ENCODE assay signal across 10 mouse cellular contexts in genomic region chr1:158355177-158356050, GRCm38 (mm10). TPM values are rescaled to one million over a fixed set of nuclear protein-coding genes. Genes with fewer than 3 reads are reported as not detected.
DNase-seq lines count a peak whose midpoint lies in the region; ATAC-seq and TF ChIP-seq lines count a peak whose summit lies in the region.
"Had no signal": no experiment of that assay in that cellular context is flagged by ENCODE, and none has a peak within 500 bp of the region (broad histone marks: within the 10 kb centered on the region; RNA-seq: fewer than 3 reads in every experiment).

No protein-coding gene starts in this region.

- peak; percentile 28 for DNase-seq in embryo, embryonic 10.5 days (ENCODE audit: low spot score)
- no peak for DNase-seq in embryo, embryonic 10 days (ENCODE audit: low spot score)
- peak; percentile 40 to 57 for DNase-seq in layer of hippocampus, postnatal 36 days
- peak; percentile 94 for DNase-seq in midbrain, embryonic 11.5 days (ENCODE audit: low spot score, missing footprints)
- no peak for DNase-seq in stomach, postnatal 0 days (ENCODE audit: low spot score)
- DNase-seq in urinary bladder, postnatal 4 days (ENCODE audit: low spot score in 2 of 2): no peak

- H3K27ac ChIP-seq in embryonic facial prominence, embryonic 12.5 days: no peak overlapping the region
- peak overlapping the region; percentile 68 for H3K27ac ChIP-seq in hindbrain, embryonic 12.5 days
- H3K27ac ChIP-seq in midbrain, embryonic 11.5 days (ENCODE audit: low read depth, low read length): no peak overlapping the region
- no peak overlapping the region for H3K27ac ChIP-seq in stomach, postnatal 0 days (replicated peaks)

- no peaks in the 10 kb centered on the region for H3K9me3 ChIP-seq in embryonic facial prominence, embryonic 12.5 days
- no peaks in the 10 kb centered on the region for H3K9me3 ChIP-seq in hindbrain, embryonic 12.5 days (replicated peaks)
- H3K9me3 ChIP-seq in midbrain, embryonic 11.5 days (ENCODE audit: control insufficient read depth, low read length): no peaks in the 10 kb centered on the region
- no peaks in the 10 kb centered on the region for H3K9me3 ChIP-seq in stomach, postnatal 0 days (ENCODE audit: control insufficient read depth, low read length)

- peak overlapping the region; percentile 58 for H3K4me3 ChIP-seq in embryonic facial prominence, embryonic 12.5 days
- peak overlapping the region; percentile 63 for H3K4me3 ChIP-seq in hindbrain, embryonic 12.5 days
- H3K4me3 ChIP-seq in midbrain, embryonic 11.5 days (ENCODE audit: low read depth, low read length): peak overlapping the region; percentile 64
- peak overlapping the region; percentile 39 for H3K4me3 ChIP-seq in stomach, postnatal 0 days (ENCODE audit: low read depth, low read length)

- peaks cover 7% of the 10 kb centered on the region; the same call in 1 of the 2 replicates for H3K4me1 ChIP-seq in embryonic facial prominence, embryonic 12.5 days
- H3K4me1 ChIP-seq in hindbrain, embryonic 12.5 days: peaks cover 10% of the 10 kb centered on the region
- H3K4me1 ChIP-seq in midbrain, embryonic 11.5 days (ENCODE audit: control insufficient read depth, insufficient read depth, low read length): peaks cover 5% of the 10 kb centered on the region
- H3K4me1 ChIP-seq in stomach, postnatal 0 days (replicated peaks; ENCODE audit: control insufficient read depth, insufficient read depth): no peaks in the 10 kb centered on the region; the same call in 1 of the 2 replicates

- ATAC-seq in embryonic facial prominence, embryonic 12.5 days (ENCODE audit: insufficient number of reproducible peaks, insufficient read depth, low FRiP score, low TSS enrichment): no peak
- ATAC-seq in hindbrain, embryonic 12.5 days (ENCODE audit: low FRiP score): peak; percentile 56
- ATAC-seq in midbrain, embryonic 11.5 days (ENCODE audit: low FRiP score): peak; percentile 49
- ATAC-seq in stomach, postnatal 0 days (ENCODE audit: low FRiP score, low TSS enrichment): no peak

- peaks cover 35% of the 10 kb centered on the region for H3K27me3 ChIP-seq in embryonic facial prominence, embryonic 12.5 days
- H3K27me3 ChIP-seq in hindbrain, embryonic 12.5 days: peaks cover 29% of the 10 kb centered on the region
- H3K27me3 ChIP-seq in midbrain, embryonic 11.5 days (ENCODE audit: control insufficient read depth, insufficient read depth, low read length): peaks cover 9% of the 10 kb centered on the region
- H3K27me3 ChIP-seq in stomach, postnatal 0 days (ENCODE audit: control insufficient read depth, insufficient read depth, low read length): 0 out of 2 replicates have a peak, but pooled peaks cover 3% of the 10 kb centered on the region

- TF ChIP-seq CTCF in stomach, postnatal 0 days (IDR thresholded peaks at IDR 0.05; ENCODE audit: low read depth): no peak

- H3K4me2 ChIP-seq in embryonic facial prominence, embryonic 12.5 days (replicated peaks): peak overlapping the region; percentile 83
- peak overlapping the region; percentile 85 for H3K4me2 ChIP-seq in hindbrain, embryonic 12.5 days (replicated peaks)
- peak overlapping the region; percentile 97 for H3K4me2 ChIP-seq in midbrain, embryonic 11.5 days
- H3K4me2 ChIP-seq in stomach, postnatal 0 days (replicated peaks; ENCODE audit: low read depth): peak overlapping the region; percentile 67

- no peak for TF ChIP-seq EP300 in stomach, postnatal 0 days (optimal IDR thresholded peaks at IDR 0.05)

- WGBS in embryonic facial prominence, embryonic 12.5 days: 11% methylated on average over 28 of the region's 28 CpGs
- WGBS in hindbrain, embryonic 12.5 days: 12% methylated on average over 28 of the region's 28 CpGs
- 9% methylated on average over 28 of the region's 28 CpGs for WGBS in midbrain, embryonic 11.5 days
- 10% methylated on average over 28 of the region's 28 CpGs for WGBS in stomach, postnatal 0 days

- H3K9ac ChIP-seq in embryonic facial prominence, embryonic 12.5 days: 0 out of 2 replicates have a peak overlapping the region, but pooled peaks have one; percentile 31
- peak overlapping the region; percentile 69 for H3K9ac ChIP-seq in hindbrain, embryonic 12.5 days
- peak overlapping the region; percentile 62 for H3K9ac ChIP-seq in midbrain, embryonic 11.5 days (ENCODE audit: low read length)
- no peak overlapping the region for H3K9ac ChIP-seq in stomach, postnatal 0 days (ENCODE audit: low read length)

- no peaks in the 10 kb centered on the region for H3K36me3 ChIP-seq in embryonic facial prominence, embryonic 12.5 days
- H3K36me3 ChIP-seq in hindbrain, embryonic 12.5 days: no peaks in the 10 kb centered on the region
- no peaks in the 10 kb centered on the region for H3K36me3 ChIP-seq in midbrain, embryonic 11.5 days (ENCODE audit: control insufficient read depth, insufficient read depth, low read length)
- H3K36me3 ChIP-seq in stomach, postnatal 0 days (ENCODE audit: control insufficient read depth, insufficient read depth, low read length): no peaks in the 10 kb centered on the region

RNA-seq across cellular contexts. Expression of gene Brinp2, which starts 0.7 kb away (rescaled TPM):
- polyA plus RNA-seq in embryonic facial prominence, embryonic 12.5 days (2016; fragmentation: Nextera tagmentation; extraction: Ambion mirVana): 0.97 and 1.1 TPM in 2 replicates
- 6.8 and 7.7 TPM in 2 replicates for polyA plus RNA-seq in hindbrain, embryonic 12.5 days (2016; fragmentation: Nextera tagmentation; extraction: Ambion mirVana)
- total RNA-seq in layer of hippocampus, postnatal 36 days (2021): 10 to 100 TPM; 76.5 to 80.4 TPM
- polyA plus RNA-seq in midbrain, embryonic 11.5 days (2014; fragmentation: Nextera tagmentation; extraction: Ambion mirVana): 3.8 and 4.3 TPM in 2 replicates
- 0.96 and 0.99 TPM in 2 replicates for polyA plus RNA-seq in stomach, postnatal 0 days (2015; fragmentation: Nextera tagmentation; extraction: Ambion mirVana)
- total RNA-seq: common myeloid progenitor, adult 5-6 weeks had no signal
- polyA plus RNA-seq: C2C12 had no signal

RNA-seq across cellular contexts. Expression of gene Astn1, which starts 6.7 kb away (rescaled TPM):
- polyA plus RNA-seq in embryonic facial prominence, embryonic 12.5 days (2016; fragmentation: Nextera tagmentation; extraction: Ambion mirVana): 8.1 and 8.2 TPM in 2 replicates
- polyA plus RNA-seq in hindbrain, embryonic 12.5 days (2016; fragmentation: Nextera tagmentation; extraction: Ambion mirVana): 22.3 and 22.4 TPM in 2 replicates
- total RNA-seq in layer of hippocampus, postnatal 36 days (2021): 100 to 1,000 TPM; 178 to 184 TPM
- polyA plus RNA-seq in midbrain, embryonic 11.5 days (2014; fragmentation: Nextera tagmentation; extraction: Ambion mirVana): 20.1 and 20.7 TPM in 2 replicates
- polyA plus RNA-seq in stomach, postnatal 0 days (2015; fragmentation: Nextera tagmentation; extraction: Ambion mirVana): 0.47 and 0.57 TPM in 2 replicates
- total RNA-seq: common myeloid progenitor, adult 5-6 weeks had no signal
- polyA plus RNA-seq: C2C12 had no signal

Comparison
In these comparisons a context has a peak if more than half of its experiments do, and no peak if none do; other contexts are left out.
1. DNase-seq: peak in embryo, embryonic 10.5 days (single experiment), layer of hippocampus, postnatal 36 days (2 of 2) and midbrain, embryonic 11.5 days (single experiment); none in embryo, embryonic 10 days (single experiment), stomach, postnatal 0 days (single experiment) and urinary bladder, postnatal 4 days (0 of 2).
2. ATAC-seq: peak in hindbrain, embryonic 12.5 days (single experiment) and midbrain, embryonic 11.5 days (single experiment); none in embryonic facial prominence, embryonic 12.5 days (single experiment) and stomach, postnatal 0 days (single experiment).
3. Peak in every context shown above with its lines, with median percentiles within 50 percentile points of each other: H3K4me2 ChIP-seq and H3K4me3 ChIP-seq.